Comparison of ENCODE assay signal across 12 mouse cellular contexts in genomic region chr7:143594865-143595264, GRCm38 (mm10). TPM values are rescaled to one million over a fixed set of nuclear protein-coding genes. Genes with fewer than 3 reads are reported as not detected.
DNase-seq lines count a peak whose midpoint lies in the region; ATAC-seq and TF ChIP-seq lines count a peak whose summit lies in the region.
"Had no signal": no experiment of that assay in that cellular context is flagged by ENCODE, and none has a peak within 500 bp of the region (broad histone marks: within the 10 kb centered on the region; RNA-seq: fewer than 3 reads in every experiment).

No protein-coding gene starts in this region.

- H3K27me3 ChIP-seq in hindbrain, embryonic 13.5 days = no peaks in the 10 kb centered on the region
- H3K27me3 ChIP-seq in hindbrain, embryonic 11.5 days (ENCODE audit: control insufficient read depth, insufficient read depth, low read length) = no peaks in the 10 kb centered on the region
- no peaks in the 10 kb centered on the region for H3K27me3 ChIP-seq in midbrain, embryonic 14.5 days (ENCODE audit: control insufficient read depth, insufficient read depth, low read length)
- no peaks in the 10 kb centered on the region for H3K27me3 ChIP-seq in midbrain, embryonic 11.5 days (ENCODE audit: control insufficient read depth, insufficient read depth, low read length)
- H3K27me3 ChIP-seq: liver, embryonic 15.5 days had no signal

- H3K4me2 ChIP-seq in hindbrain, embryonic 13.5 days = no peak overlapping the region
- H3K4me2 ChIP-seq in hindbrain, embryonic 11.5 days (replicated peaks; ENCODE audit: low read depth, low read length) = no peak overlapping the region
- no peak overlapping the region for H3K4me2 ChIP-seq in midbrain, embryonic 14.5 days (ENCODE audit: low read length)
- no peak overlapping the region for H3K4me2 ChIP-seq in midbrain, embryonic 11.5 days
- H3K4me2 ChIP-seq: liver, embryonic 15.5 days had no signal

- peak overlapping the region; percentile 25 for H3K27ac ChIP-seq in hindbrain, embryonic 13.5 days
- no peak overlapping the region for H3K27ac ChIP-seq in hindbrain, embryonic 11.5 days (ENCODE audit: low read depth, low read length)
- no peak overlapping the region for H3K27ac ChIP-seq in midbrain, embryonic 14.5 days (replicated peaks; ENCODE audit: low read depth, low read length)
- H3K27ac ChIP-seq in midbrain, embryonic 11.5 days (ENCODE audit: low read depth, low read length) = no peak overlapping the region
- H3K27ac ChIP-seq: liver, embryonic 15.5 days had no signal

- H3K4me1 ChIP-seq in hindbrain, embryonic 13.5 days (replicated peaks) = peaks cover 35% of the 10 kb centered on the region
- 0 out of 2 replicates have a peak, but pooled peaks cover 3% of the 10 kb centered on the region for H3K4me1 ChIP-seq in hindbrain, embryonic 11.5 days (replicated peaks; ENCODE audit: control insufficient read depth, insufficient read depth, low read length)
- peaks cover 7% of the 10 kb centered on the region for H3K4me1 ChIP-seq in midbrain, embryonic 14.5 days (ENCODE audit: control insufficient read depth, insufficient read depth, low read length)
- H3K4me1 ChIP-seq in midbrain, embryonic 11.5 days (ENCODE audit: control insufficient read depth, insufficient read depth, low read length) = peaks cover 6% of the 10 kb centered on the region

- no peak for DNase-seq in hindbrain, embryonic 11.5 days (ENCODE audit: low spot score)
- peak; percentile 19 for DNase-seq in midbrain, embryonic 14.5 days
- DNase-seq in midbrain, embryonic 11.5 days (ENCODE audit: low spot score, missing footprints) = no peak
- peak; percentile 84 for DNase-seq in brain, embryonic 14.5 days (ENCODE audit: low read depth)
- DNase-seq in kidney, postnatal 25 days = peak; percentile 39 to 49
- no peak for DNase-seq in urinary bladder, adult 18-20 months (ENCODE audit: low spot score in 2 of 2)
- no peak for DNase-seq in adrenal gland, adult (ENCODE audit: inconsistent age in 2 of 2, low spot score in 1 of 2)
- DNase-seq: adrenal gland, postnatal 25 days; cerebellum, adult 11 months; heart, postnatal 10 days had no signal

- no peak for TF ChIP-seq POLR2A in brain, embryonic 14.5 days (IDR thresholded peaks at IDR 0.05; ENCODE audit: borderline replicate concordance, extremely low read depth, insufficient read depth, insufficient read length, poor library complexity, severe bottlenecking)

- peaks cover 46% of the 10 kb centered on the region for H3K36me3 ChIP-seq in hindbrain, embryonic 13.5 days
- 0 out of 2 replicates have a peak, but pooled peaks cover 5% of the 10 kb centered on the region for H3K36me3 ChIP-seq in hindbrain, embryonic 11.5 days (ENCODE audit: control insufficient read depth, insufficient read depth, low read length)
- peaks cover 37% of the 10 kb centered on the region for H3K36me3 ChIP-seq in midbrain, embryonic 14.5 days (ENCODE audit: control insufficient read depth, insufficient read depth, low read length)
- H3K36me3 ChIP-seq in midbrain, embryonic 11.5 days (ENCODE audit: control insufficient read depth, insufficient read depth, low read length) = no peaks in the 10 kb centered on the region; the same call in 1 of the 2 replicates

- no peak overlapping the region for H3K4me3 ChIP-seq in hindbrain, embryonic 13.5 days
- no peak overlapping the region for H3K4me3 ChIP-seq in hindbrain, embryonic 11.5 days (ENCODE audit: low read depth, low read length)
- H3K4me3 ChIP-seq in midbrain, embryonic 14.5 days (replicated peaks; ENCODE audit: low read depth, low read length) = no peak overlapping the region
- no peak overlapping the region for H3K4me3 ChIP-seq in midbrain, embryonic 11.5 days (ENCODE audit: low read depth, low read length)
- H3K4me3 ChIP-seq: liver, embryonic 15.5 days had no signal

- TF ChIP-seq CTCF in brain, embryonic 14.5 days (IDR thresholded peaks at IDR 0.05; ENCODE audit: borderline replicate concordance, extremely low read depth, insufficient read depth, insufficient read length) = no peak

- WGBS in hindbrain, embryonic 13.5 days = 67% methylated on average over 5 of the region's 5 CpGs
- WGBS in hindbrain, embryonic 11.5 days = 94% methylated on average over 5 of the region's 5 CpGs
- 90% methylated on average over 5 of the region's 5 CpGs for WGBS in midbrain, embryonic 14.5 days
- WGBS in midbrain, embryonic 11.5 days = 94% methylated on average over 5 of the region's 5 CpGs

- ATAC-seq in hindbrain, embryonic 13.5 days (ENCODE audit: low FRiP score) = no peak
- ATAC-seq in hindbrain, embryonic 11.5 days (ENCODE audit: low FRiP score) = no peak
- no peak for ATAC-seq in midbrain, embryonic 14.5 days (ENCODE audit: low FRiP score, low TSS enrichment)
- no peak for ATAC-seq in midbrain, embryonic 11.5 days (ENCODE audit: low FRiP score)

- no peak overlapping the region; the same call in 1 of the 2 replicates for H3K9ac ChIP-seq in hindbrain, embryonic 13.5 days
- H3K9ac ChIP-seq in hindbrain, embryonic 11.5 days (ENCODE audit: low read depth, low read length) = no peak overlapping the region
- no peak overlapping the region for H3K9ac ChIP-seq in midbrain, embryonic 14.5 days (replicated peaks; ENCODE audit: low read length)
- no peak overlapping the region for H3K9ac ChIP-seq in midbrain, embryonic 11.5 days (ENCODE audit: low read length)
- H3K9ac ChIP-seq: liver, embryonic 15.5 days had no signal

- no peaks in the 10 kb centered on the region for H3K9me3 ChIP-seq in hindbrain, embryonic 13.5 days
- H3K9me3 ChIP-seq in hindbrain, embryonic 11.5 days (ENCODE audit: control insufficient read depth, low read length) = no peaks in the 10 kb centered on the region
- H3K9me3 ChIP-seq in midbrain, embryonic 14.5 days (ENCODE audit: control insufficient read depth, low read length) = no peaks in the 10 kb centered on the region
- H3K9me3 ChIP-seq in midbrain, embryonic 11.5 days (ENCODE audit: control insufficient read depth, low read length) = no peaks in the 10 kb centered on the region
- H3K9me3 ChIP-seq: liver, embryonic 15.5 days had no signal

RNA-seq across cellular contexts. Expression of gene Cars, which starts 5.0 kb away (rescaled TPM):
- polyA plus RNA-seq in hindbrain, embryonic 13.5 days (2015; fragmentation: Nextera tagmentation; extraction: Ambion mirVana) = 57.8 and 66.1 TPM in 2 replicates
- polyA plus RNA-seq in hindbrain, embryonic 11.5 days (2014; fragmentation: Nextera tagmentation; extraction: Ambion mirVana) = 69.7 and 73.1 TPM in 2 replicates
- polyA plus RNA-seq in midbrain, embryonic 14.5 days (2014; fragmentation: Nextera tagmentation; extraction: Ambion mirVana) = 53.1 and 64.9 TPM in 2 replicates
- 68.9 and 75.7 TPM in 2 replicates for polyA plus RNA-seq in midbrain, embryonic 11.5 days (2014; fragmentation: Nextera tagmentation; extraction: Ambion mirVana)
- 36.7 and 41.4 TPM in 2 replicates for polyA plus RNA-seq in brain, embryonic 14.5 days (2012; rRNA removed)

RNA-seq across cellular contexts. Expression of gene Tnfrsf26, which starts 33.7 kb away (rescaled TPM):
- 0.28 and 0.36 TPM in 2 replicates for polyA plus RNA-seq in hindbrain, embryonic 13.5 days (2015; fragmentation: Nextera tagmentation; extraction: Ambion mirVana)
- 0.25 and 0.35 TPM in 2 replicates for polyA plus RNA-seq in hindbrain, embryonic 11.5 days (2014; fragmentation: Nextera tagmentation; extraction: Ambion mirVana)
- 0.09 and 0.21 TPM in 2 replicates for polyA plus RNA-seq in midbrain, embryonic 14.5 days (2014; fragmentation: Nextera tagmentation; extraction: Ambion mirVana)
- 0.19 and 0.44 TPM in 2 replicates for polyA plus RNA-seq in midbrain, embryonic 11.5 days (2014; fragmentation: Nextera tagmentation; extraction: Ambion mirVana)
- polyA plus RNA-seq in brain, embryonic 14.5 days (2012; rRNA removed) = 0.29 and 0.31 TPM in 2 replicates

RNA-seq across cellular contexts. Expression of gene Nap1l4, which starts 46.0 kb away (rescaled TPM):
- polyA plus RNA-seq in hindbrain, embryonic 13.5 days (2015; fragmentation: Nextera tagmentation; extraction: Ambion mirVana) = 340 and 351 TPM in 2 replicates
- polyA plus RNA-seq in hindbrain, embryonic 11.5 days (2014; fragmentation: Nextera tagmentation; extraction: Ambion mirVana) = 175 and 187 TPM in 2 replicates
- 174 and 226 TPM in 2 replicates for polyA plus RNA-seq in midbrain, embryonic 14.5 days (2014; fragmentation: Nextera tagmentation; extraction: Ambion mirVana)
- 190 and 194 TPM in 2 replicates for polyA plus RNA-seq in midbrain, embryonic 11.5 days (2014; fragmentation: Nextera tagmentation; extraction: Ambion mirVana)
- 218 and 243 TPM in 2 replicates for polyA plus RNA-seq in brain, embryonic 14.5 days (2012; rRNA removed)

RNA-seq across cellular contexts. Expression of gene Tnfrsf22, which starts 54.6 kb away (rescaled TPM):
- 4.2 and 4.7 TPM in 2 replicates for polyA plus RNA-seq in hindbrain, embryonic 13.5 days (2015; fragmentation: Nextera tagmentation; extraction: Ambion mirVana)
- 9.2 and 9.5 TPM in 2 replicates for polyA plus RNA-seq in hindbrain, embryonic 11.5 days (2014; fragmentation: Nextera tagmentation; extraction: Ambion mirVana)
- 4.3 and 5.5 TPM in 2 replicates for polyA plus RNA-seq in midbrain, embryonic 14.5 days (2014; fragmentation: Nextera tagmentation; extraction: Ambion mirVana)
- 8.0 and 9.5 TPM in 2 replicates for polyA plus RNA-seq in midbrain, embryonic 11.5 days (2014; fragmentation: Nextera tagmentation; extraction: Ambion mirVana)
- polyA plus RNA-seq in brain, embryonic 14.5 days (2012; rRNA removed) = 5.5 and 6.1 TPM in 2 replicates

Comparison
In these comparisons a context has a peak if more than half of its experiments do, and no peak if none do; other contexts are left out.
1. DNase-seq: peak in midbrain, embryonic 14.5 days (single experiment), brain, embryonic 14.5 days (single experiment) and kidney, postnatal 25 days (2 of 2); none in hindbrain, embryonic 11.5 days (single experiment), midbrain, embryonic 11.5 days (single experiment), urinary bladder, adult 18-20 months (0 of 2) and adrenal gland, adult (0 of 2).